Mouse (Mus musculus) kidney, postnatal 10 days (tissue): ENCODE measurements around the gene Naa10.

Experiments
- DNase-seq: peaks from one replicate; pipeline ENCODE4 v3.0.0; 2021; ENCODE audit warnings: mixed read lengths

Naa10 gene

DNA sequence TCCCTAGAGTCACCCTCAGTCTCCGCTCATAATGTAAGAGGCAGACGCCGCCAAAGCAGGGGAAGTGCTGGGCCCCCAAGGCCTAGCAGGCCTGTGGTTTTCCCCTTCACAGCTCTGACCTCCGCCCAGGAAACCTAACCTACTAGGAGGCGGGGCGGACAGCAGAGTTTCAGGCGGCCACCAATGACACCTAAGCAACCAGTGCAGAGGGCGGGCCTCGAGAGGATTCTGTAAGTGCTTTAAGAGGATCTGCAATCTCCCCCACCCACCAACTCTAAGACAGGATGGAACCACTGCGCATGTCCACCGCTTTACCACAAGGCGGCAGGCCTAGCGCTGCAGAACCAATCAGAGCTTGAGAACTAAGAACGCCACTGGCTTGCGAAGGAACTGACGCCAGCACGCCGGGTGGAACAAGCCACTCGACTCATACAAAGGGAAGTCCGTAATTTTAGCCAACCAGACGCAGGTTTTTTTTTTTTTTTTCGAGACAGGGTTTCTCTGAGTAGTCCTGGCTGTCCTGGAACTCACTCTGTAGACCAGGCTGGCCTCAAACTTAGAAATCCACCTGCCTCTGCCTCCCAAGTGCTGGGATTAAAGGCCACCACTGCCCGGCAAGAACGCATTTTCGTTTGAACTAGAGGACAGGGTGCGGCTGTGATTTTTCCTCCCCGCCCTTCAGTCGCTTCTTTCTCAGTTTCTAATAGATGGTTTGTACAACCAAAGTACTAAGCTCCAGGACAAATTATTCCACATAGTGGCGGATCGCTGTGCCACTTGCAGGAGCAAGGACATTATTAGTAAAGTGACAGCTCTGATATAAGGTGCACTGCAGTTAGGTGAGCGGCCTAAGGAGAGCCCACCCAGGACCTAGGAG lies 6.7 kb downstream of the Naa10 start:
- peak; percentile 93 for DNase-seq

DNA sequence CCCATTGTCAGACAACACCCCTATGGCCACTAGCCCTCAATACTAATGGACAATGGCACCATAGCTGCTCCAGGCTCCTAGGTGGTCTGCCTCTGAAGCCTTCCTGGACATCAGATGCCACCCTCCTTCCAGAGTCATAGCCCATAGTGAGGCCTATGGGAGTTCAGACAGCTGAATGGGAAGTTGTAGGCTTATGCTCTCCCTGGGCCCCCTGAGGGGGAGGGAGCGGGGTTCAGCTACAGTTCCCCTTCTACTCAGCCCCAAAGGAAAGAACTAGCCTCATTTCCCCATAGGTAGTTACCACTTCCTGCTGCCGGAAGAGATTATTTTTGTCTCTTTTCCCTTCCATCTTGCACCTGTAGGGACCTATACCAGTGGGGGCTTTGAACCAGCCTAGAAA lies 10.2 kb downstream of the Naa10 start:
- DNase-seq: no peak

DNA sequence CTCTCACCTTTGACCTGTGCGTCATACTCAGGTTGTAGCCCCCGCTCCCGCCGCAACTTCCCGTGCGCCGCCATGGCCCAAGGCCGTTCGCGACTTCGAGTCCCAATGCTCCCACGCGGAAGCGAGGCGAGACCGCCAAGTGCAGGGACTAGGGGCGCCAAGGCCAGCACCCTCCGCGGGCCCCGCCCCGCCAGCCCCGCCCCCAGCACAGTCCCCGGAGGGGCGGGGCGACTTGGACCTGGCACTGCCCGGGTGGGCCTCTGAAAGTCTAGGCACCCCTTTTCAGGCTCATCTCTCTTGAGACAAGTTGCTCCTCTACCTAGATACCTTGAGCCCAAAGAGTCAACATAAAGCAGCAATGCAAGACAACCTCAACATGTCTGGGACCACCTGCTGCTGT lies 10.6 kb downstream of the Naa10 start:
- peak; percentile 18 for DNase-seq

DNA sequence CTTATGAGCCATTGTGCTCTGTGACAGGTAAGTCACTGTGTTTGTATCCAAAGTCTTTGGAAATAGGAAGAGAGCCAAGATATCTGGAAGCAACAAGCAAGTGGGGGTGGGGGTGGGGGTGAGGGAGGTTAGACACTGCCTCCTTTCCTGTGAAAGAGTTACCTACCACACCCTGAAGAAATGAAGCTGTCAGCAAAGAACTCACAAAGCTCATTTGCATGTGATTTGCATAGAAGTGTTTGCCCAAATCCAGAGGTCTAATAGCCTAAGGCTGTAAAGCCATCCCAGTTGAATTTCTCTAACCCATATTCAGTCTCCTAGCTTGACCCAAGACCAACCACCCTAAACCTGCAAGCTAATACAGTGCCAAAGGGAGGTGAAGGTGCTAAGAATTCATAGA lies 11.3 kb downstream of the Naa10 start:
- no peak for DNase-seq

DNA sequence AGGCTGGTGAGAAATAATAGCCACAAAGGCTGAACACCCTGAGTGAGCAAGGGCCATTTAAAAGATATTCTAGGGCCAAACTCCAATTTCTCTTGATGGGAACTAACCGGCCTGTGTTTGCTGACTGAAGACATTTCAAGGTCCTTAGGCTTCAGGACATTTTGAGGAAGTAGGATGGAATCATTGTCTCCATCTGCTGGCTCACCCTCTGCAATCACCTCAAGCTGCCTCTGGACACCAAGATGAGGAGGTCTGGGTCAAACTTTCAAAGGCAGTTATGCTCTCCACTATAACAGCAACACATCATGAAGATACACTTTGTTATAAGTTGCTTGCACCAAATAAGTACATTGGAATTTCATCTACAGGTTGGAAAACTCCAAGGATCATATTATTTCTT lies 11.7 kb downstream of the Naa10 start:
- DNase-seq: no peak

DNA sequence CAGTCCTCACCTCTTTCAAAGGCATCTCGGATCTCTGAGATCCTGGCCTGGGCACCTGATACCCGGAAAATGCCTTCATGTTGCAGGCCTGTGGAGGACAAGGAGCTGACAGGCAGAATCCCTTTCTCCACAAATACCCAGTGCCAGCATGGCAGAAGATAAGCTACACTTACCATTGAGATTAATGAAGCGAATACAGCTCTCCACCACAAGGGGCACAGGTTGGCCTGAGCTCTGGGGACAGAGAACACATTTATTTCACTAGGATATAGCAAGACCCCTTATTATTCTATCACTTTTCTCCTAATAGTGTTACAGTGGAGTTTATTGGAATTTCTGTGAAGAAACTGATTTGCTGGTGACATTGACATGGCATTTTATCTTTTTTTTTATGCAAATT lies 23.8 kb downstream of the Naa10 start:
- no peak for DNase-seq

DNA sequence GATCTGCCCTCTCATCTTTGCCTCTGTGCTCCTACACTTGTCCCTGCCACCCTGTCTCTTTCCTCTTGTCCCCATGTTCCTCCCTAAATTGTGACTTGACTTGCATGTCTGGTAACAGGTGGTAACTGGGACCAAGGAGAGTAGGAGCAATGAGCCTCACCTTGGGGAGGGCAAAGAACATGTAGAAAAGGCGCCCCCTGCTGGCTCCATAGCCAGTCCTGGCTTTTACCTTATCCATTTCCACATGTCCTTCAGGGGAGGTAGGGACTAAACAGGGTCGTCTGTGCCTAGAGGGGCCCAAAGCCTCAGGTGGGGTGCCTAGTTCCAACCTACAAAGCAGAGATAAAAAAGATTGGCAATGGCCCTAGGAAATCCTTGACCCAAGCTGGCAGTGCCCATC lies 26.0 kb downstream of the Naa10 start, which contains the start of gene L1cam:
Gene L1cam, minus strand, starts transcription at position 387 of the 400 bp plus-strand sequence.
- peak; percentile 72 for DNase-seq

DNA sequence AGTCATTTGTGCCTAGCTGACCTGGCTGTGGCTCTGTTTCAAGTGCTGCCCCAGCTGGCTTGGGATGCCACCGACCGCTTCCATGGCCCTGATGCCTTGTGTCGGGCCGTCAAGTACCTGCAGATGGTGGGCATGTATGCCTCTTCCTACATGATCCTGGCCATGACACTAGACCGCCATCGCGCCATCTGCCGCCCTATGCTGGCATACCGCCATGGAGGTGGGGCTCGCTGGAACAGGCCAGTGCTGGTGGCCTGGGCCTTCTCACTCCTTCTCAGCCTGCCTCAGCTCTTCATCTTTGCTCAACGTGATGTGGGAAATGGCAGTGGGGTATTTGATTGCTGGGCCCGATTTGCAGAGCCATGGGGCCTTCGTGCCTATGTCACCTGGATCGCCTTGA lies 28.9 kb downstream of the Naa10 start:
- peak; percentile 12 for DNase-seq

DNA sequence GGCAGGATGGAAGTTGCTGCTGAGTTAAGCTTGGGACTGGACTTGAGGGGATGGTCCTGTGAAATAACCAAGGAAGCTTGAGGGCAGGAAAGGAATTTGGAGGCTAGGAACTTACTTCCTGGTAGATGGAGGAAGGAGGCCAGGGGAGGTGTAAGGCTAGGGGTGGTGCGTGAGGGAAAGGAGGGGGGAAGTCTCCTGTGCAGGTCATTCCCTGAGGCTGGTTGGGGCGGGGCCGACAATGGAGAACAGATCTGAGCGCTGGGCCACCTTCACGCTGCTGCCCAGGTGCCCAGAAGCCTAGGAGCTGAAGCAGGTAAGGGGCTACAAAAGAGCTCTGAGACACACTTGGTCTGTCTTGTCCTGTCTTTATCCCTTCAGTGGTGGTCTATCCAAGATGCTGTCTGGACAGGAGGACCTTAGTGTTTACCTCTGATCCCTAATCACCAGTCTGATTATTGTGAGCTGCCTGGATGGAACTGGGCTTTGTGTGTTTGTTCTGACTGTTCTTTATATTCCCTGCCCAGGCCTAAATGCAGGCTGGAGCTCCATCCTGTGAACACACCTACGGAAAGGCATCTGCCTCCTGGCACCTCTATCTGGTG lies 30.1 kb downstream of the Naa10 start, which contains the start of gene Avpr2:
Gene Avpr2, plus strand, starts transcription at position 552 of the 602 bp plus-strand sequence.
- DNase-seq: peak; percentile 24

DNA sequence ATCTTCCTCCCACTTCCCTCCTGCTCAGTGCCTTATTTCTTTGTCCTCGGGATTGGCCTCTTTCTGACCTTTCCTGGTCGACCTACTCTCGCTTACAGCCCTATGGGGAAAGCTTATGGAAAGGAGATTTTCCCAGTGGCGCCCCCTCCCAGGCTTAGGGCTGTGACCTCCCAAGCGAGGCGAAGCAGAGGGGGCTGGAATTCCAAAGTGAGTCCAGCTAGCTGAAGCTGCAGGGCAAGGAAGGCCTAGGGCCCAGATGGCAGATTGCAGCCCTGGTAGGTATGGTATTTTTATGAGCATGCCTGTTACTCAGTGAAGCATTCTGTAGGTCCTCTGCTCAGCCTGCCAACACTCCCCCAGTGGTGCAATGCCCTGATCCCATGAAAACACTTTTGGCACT lies 40.3 kb downstream of the Naa10 start:
- DNase-seq: peak; percentile 46

DNA sequence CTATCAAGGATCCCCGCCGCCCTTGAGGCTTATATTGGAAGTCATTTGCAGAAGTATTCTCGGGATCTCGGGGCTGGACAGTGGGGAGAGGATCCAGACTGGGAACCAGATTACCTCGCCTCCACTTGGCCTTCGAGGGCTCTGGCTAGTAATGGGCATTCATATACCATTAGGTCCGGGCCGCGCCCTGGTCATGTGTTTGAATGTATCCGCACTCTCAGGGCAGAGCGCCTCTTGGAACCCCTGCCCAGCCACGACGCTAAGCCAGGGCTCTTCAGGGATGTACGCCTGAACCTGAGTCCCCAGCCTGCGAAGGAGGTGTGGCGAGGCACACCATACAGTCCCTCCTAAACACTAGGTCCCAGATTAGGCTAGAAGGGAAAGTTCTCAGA lies 40.7 kb downstream of the Naa10 start:
- DNase-seq: peak; percentile 4

DNA sequence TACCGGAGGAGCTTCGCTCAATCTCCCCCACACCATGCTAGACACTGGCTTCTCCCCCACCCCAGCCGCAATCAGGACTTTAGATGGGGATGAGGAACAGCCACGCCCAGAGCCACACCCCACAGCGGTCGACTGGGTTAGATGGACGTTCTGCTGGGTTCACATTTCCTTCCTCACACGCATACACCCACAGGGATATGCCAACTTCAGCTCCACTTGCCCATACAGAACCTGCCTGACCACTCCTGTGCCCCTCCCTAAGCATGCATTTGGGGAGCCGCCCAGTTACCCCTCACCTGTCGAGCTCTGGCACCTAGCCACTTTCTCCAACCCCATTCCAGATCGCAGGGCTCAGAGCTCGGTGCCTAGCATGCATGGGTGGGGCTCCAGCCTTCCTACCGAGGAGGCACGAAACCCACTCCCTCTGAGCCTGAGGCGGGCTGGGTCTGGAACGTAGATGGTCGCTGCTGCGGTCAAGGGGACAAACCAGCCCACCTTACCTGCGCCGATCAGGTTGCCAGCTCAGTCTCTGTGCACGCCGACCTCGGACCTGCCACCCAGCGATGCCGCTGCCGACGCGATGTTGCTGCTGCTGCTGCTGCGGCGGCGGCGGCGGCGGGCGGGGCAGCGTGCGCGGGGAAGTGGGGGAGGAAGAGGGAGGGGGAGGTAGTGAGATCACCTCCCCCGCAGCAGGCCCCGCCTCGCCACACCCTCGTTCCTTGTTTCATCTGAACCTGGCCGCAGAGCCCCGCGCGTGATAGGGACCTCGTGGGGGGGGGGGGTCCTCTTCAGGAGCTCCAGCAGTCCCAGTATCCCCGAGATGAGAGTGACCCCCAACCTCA lies 41.3 kb downstream of the Naa10 start:
- DNase-seq: peak; percentile 60

DNA sequence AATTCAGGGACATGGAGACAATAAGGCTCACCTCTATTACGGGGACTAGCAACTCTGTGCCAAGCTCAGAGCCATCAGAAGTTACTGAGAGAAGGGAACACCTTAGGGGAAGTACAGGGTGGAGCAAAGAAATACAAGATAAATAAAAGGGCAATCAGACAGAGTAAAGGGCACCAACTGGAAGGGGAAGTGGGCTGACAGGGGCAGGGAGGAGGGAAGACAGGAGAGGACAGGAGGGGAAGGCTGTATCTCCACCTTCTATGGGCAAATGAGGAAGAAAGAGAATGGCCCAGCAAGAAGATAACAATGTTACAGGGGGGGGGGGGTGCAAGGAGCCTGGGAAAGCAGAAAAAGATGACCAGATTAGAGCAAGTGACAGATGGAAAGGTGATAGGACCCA lies 44.7 kb downstream of the Naa10 start:
- no peak for DNase-seq

DNA sequence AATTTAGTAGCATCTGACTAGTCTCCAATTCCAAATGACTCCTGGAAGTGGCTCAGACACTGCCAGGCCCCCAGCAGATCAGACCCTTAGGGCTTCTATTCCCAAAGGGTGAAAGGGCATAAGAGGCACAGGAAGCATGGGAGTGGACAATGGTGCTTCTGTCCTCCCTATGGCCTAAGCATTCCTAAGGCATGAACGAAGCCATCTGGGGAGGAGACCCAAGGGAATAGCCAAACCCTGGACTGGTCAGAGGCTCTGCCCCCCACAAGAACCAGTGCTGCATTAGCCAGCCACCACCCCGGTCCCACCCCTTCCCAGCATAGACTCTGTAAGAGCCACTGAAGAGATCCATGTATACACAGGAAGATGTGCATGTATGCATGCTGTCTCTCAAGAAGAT lies 45.9 kb downstream of the Naa10 start:
- no peak for DNase-seq

DNA sequence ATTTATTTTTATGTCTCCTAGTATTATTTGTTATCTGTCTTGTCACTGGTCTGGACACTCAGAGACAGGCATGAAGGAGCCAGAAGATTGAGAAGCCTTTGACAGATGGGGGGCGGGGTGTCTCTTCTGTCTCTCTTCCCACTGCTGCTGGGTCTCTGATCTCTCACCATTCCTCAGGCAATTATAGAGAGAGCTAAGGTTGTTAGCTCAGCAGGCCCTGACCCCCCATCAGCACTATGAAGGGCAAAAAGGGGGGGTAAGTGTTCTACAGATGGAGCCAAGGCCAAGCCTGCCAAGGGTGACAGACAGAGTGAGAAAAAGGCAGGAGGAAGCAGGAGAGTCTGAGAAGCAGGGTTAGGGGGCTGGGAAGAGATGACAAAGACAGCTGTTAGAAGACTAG lies 49.8 kb downstream of the Naa10 start:
- no peak for DNase-seq

DNA sequence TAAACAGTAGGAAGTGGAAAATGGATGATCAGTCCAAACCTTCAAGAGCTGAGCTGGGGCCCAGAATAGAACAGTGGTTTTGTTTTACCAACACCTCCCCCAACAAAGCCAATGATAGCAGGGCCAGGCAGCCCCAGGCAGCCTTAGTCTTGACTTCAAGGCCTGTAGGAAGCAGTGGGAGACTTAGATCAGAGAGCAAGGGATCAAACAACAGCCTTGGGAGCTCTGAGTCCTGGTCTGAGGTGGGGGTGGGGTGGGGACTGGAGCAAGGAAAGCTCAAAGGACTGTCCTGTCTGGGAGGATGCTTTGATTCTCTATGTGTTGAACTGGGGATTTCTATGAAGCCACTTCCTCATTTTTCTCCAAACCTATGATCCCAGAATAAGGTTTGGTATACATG lies 50.3 kb downstream of the Naa10 start:
- DNase-seq: no peak

DNA sequence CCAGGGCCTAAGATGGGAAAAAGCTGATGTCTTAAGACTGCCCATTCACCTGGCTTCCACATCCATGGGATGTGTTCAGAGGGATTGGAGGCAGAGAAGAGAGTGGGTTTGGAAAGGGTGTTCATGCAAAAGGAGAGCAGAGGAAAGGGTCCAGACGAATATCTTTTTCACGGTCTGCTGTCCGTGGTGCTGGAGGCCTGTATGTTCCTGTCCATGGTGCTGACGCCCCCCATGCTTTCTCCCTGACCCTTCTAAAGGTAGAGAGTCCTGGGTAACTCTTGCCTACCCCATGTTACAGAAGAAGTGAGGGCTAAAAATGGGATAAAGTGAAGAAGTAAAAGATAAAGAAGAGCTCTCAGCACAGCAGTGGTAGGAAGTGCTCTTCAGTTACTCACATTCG lies 52.4 kb downstream of the Naa10 start:
- peak; percentile 64 for DNase-seq

DNA sequence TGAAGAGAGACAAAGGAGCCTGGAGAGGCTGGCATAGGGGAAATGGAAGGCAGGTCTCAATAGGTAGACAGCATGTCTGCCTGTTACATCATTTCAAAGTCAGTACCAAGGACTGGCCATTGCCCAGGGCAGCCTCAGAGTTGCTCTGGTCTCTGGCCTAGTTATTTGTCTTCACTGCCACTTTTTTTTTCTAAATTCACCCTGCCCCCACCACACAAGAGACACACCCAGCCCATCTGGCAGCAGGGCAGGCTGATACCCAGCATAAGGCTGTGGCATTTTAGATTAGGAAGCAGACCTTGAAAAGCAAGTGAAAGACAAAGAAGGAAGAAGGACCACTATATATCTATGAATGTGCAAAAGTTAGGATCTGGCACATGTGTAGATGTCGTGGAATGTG lies 53.9 kb downstream of the Naa10 start:
- DNase-seq: no peak

DNA sequence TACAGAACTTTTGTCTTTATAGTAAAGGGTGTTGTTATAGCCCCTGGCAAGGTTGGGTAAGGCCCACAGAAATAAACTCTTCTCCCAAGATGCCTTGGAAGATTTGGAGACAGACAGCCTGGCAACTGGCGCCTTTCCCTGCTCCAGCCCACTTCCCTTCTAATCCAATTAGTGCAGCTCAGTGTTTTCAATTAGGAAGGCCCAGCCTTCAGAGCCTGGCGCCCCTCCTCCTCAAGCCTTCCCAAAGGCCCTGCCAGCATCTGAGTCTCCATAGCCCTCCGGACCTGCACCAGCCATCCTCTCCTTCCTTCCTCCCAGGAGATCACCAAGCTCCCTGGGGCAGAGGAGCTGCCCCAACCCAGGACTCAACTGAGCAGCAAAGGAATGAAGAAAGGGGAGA lies 54.5 kb downstream of the Naa10 start:
- DNase-seq: no peak
